17 mouse cellular contexts compared by ENCODE assay signal in the genomic region with DNA sequence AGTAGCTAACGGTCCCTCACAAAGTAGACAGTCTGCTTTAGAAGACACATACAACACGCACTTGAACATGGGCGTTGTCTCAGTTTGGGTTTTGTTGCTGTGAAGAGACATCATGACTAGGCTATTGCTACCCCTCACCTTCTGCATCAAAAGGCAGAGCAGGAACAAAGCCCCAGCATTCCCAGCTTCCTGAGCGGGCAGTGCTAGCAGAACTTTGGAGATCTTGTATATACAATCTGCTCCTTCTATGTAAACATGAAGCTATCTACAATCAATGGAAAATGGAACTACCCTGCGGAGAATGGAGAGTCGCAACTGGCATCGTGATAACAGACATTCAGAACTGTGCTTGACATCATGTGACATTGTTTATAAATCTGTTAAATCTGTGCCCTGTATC.
"Had no signal": no experiment of that assay in that cellular context is flagged by ENCODE, and none has a peak within 500 bp of the region (broad histone marks: within the 10 kb centered on the region; RNA-seq: fewer than 3 reads in every experiment).

No protein-coding gene starts in this region.

- H3K4me1 ChIP-seq: megakaryocyte, embryonic 14.5 days had no signal

- H3K36me3 ChIP-seq: liver, embryonic 12.5 days; midbrain, embryonic 13.5 days; midbrain, embryonic 15.5 days; neural tube, embryonic 12.5 days had no signal

- H3K4me3 ChIP-seq: liver, embryonic 12.5 days; megakaryocyte, embryonic 14.5 days; midbrain, embryonic 13.5 days; midbrain, embryonic 15.5 days; neural tube, embryonic 12.5 days had no signal

- H3K9me3 ChIP-seq: liver, embryonic 12.5 days; megakaryocyte, embryonic 14.5 days; midbrain, embryonic 13.5 days; midbrain, embryonic 15.5 days; neural tube, embryonic 12.5 days had no signal

- H3K27ac ChIP-seq: liver, embryonic 12.5 days; liver, embryonic 14.5 days; macrophage; midbrain, embryonic 13.5 days; midbrain, embryonic 15.5 days; neural tube, embryonic 12.5 days had no signal

- H3K4me2 ChIP-seq: liver, embryonic 12.5 days; lung, embryonic 14.5 days; midbrain, embryonic 11.5 days; midbrain, embryonic 13.5 days; midbrain, embryonic 15.5 days; neural tube, embryonic 12.5 days had no signal

- ATAC-seq: liver, embryonic 12.5 days; midbrain, embryonic 13.5 days; midbrain, embryonic 15.5 days had no signal

- H3K9ac ChIP-seq: liver, embryonic 12.5 days; liver, embryonic 14.5 days; lung, embryonic 14.5 days; midbrain, embryonic 13.5 days; midbrain, embryonic 15.5 days; neural tube, embryonic 12.5 days had no signal

- H3K27me3 ChIP-seq: liver, embryonic 12.5 days; midbrain, embryonic 15.5 days; neural tube, embryonic 12.5 days had no signal

- DNase-seq: lung, embryonic 14.5 days; retina, postnatal 1 day; right cerebral cortex, adult 18-20 months; right cerebral cortex, postnatal 25 days; right cerebral cortex, postnatal 4 days; spleen, adult 18-20 months; thymus, adult 18-20 months; thymus, postnatal 14 days; thymus, postnatal 36 days had no signal
